Mouse (Mus musculus) adrenal gland, postnatal 14 days (tissue): Measurements from ENCODE around the gene Prkra. TPM values are rescaled to one million over a fixed set of nuclear protein-coding genes. Genes with fewer than 3 reads are reported as not detected.

Source experiments
- total RNA-seq: library from RNA; stranded (reverse); gene quantifications from 2 replicates; pipeline ENCODE4 v1.2.3, GENCODE M21; 2021

Prkra gene
- total RNA-seq, 1 experiment from 2014 or later = 26.8 TPM

Other genes with a start within 250 kb of the Prkra start
- gene Osbpl6, start 241.5 kb downstream of the Prkra start, total RNA-seq = 19.0 and 22.5 TPM in 2 replicates
- not detected in 2 replicates for gene Pjvk, start 461 bp upstream of the Prkra start, total RNA-seq
- gene Fkbp7, start 25.1 kb upstream of the Prkra start, total RNA-seq = 30.2 and 32.7 TPM in 2 replicates
- 36.0 and 37.7 TPM in 2 replicates for gene Plekha3, start 27.3 kb upstream of the Prkra start, total RNA-seq